Mouse (Mus musculus): Measurements from ENCODE around the gene Boll.

DNA sequence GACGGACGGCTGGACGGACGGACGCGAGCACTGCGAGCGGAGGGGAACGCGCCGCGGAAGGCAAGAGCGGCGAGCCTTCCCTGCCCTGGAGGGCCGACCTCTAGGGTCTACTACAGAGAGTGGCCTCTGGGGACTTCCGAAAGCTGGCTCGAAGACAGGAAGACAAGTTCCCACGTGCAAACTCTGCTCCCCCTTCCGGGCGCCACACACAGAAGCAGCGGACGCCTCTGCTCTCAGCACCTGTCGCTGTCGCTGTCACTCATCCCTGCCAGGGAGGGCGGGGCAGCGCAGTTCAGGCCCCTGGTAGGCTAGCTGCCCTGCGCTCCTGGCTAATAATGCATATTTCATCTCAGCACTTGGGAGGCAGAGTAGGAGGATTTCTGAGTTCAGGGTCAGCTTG, 317 bp upstream of the Boll start:
- TF ChIP-seq POLR2A (IDR thresholded peaks at IDR 0.05; ENCODE audit: borderline replicate concordance, extremely low read depth, insufficient read depth, insufficient read length, poor library complexity, severe bottlenecking) (no peak), CTCF (IDR thresholded peaks at IDR 0.05; ENCODE audit: borderline replicate concordance, extremely low read depth, insufficient read depth, insufficient read length) (no peak)
